Mouse (Mus musculus): ENCODE results near the gene Foxk2. TPM values are rescaled to one million over a fixed set of nuclear protein-coding genes. Genes with fewer than 3 reads are reported as not detected.
"Not testable (repeated sequence)": the region's sequence is repeated elsewhere in the genome, so short reads cannot be mapped to it uniquely, and the experiment has no call there.

The Foxk2 gene
- polyA plus RNA-seq, 1 experiment = 48.3 TPM

DNA sequence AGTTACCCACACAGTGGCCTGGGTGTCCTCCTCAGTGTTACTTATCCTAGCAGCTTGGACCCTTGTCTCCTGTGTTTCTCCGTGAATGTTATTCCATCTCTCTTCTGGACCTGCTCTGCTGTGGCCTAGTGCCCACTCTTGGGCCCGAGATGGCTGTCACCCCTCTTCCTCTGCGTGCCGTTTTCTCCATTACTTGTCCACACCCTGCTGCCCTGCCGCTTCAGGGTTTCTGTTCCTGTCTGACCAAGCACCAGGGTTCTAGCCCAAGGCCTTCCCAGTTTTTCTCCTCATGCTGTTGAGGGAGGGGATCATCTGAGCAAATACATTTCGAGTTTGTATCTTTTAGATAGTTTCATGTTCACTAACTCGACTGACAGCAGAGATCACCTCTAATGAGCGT, 17.7 kb downstream of the Foxk2 start:
- DNase-seq (ENCODE audit: extremely low spot score in 1 of 2, low spot score in 1 of 2) = no peak

DNA sequence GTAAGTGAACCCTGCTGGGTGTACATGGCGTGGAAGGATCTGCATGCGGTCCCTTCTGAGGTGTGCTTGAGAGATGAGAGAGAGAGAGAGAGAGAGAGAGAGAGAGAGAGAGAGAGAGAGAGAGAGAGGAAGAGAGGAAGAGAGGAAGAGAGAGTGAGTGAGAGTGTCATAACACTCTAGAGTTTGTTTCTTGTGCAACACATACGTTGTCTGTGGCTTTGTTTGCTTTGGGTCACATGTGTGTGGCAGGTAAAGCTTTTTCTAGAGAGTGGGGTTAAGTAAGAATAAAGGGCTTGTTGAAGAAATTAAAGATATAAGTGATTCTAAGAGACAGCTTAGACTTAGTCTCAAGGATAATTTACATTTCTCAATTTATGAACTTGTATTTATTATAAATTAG, 18.2 kb downstream of the Foxk2 start:
- no peak for DNase-seq (ENCODE audit: extremely low spot score in 1 of 2, low spot score in 1 of 2)

DNA sequence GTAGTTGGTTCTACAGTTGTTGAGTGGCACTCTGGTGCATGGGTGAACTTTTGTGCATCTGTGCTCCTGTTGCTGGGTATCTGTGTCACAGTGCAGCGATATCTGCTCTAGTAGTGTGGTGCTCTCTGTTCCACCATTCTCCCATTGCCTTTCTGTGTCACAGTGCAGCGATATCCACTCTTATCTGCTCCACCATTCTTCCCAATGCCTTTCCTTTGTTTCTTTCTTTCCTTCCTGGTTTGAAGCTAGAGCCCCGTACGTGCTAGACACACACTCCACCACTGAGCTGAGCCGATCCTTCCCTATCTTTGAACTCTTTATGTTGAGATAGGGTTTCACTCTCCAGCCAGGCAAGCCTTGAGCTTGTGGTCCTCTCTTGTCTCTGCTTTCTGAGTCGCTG, 23.1 kb downstream of the Foxk2 start:
- DNase-seq (ENCODE audit: extremely low spot score in 1 of 2, low spot score in 1 of 2) = no peak

DNA sequence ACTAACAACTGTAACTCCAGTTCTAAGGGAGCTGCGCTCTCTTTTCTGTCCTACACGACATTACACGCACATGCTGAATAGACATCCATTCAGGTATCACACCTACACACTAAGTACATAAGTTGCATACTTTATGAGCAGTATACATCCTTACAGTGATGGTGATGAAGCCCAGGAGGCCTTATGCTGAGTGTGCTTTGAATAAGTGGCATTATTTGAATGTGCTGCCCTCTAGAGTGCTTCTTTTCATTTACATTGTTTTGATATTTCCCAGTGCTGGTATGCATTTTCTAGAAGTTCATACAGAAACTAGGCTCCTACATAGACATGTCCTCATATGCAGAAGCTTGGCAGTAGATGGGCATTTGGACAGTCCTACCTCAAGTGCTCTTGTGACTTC, 30.1 kb downstream of the Foxk2 start:
- DNase-seq (ENCODE audit: extremely low spot score in 1 of 2, low spot score in 1 of 2) = peak in 1 of 2 experiments; percentile 37

DNA sequence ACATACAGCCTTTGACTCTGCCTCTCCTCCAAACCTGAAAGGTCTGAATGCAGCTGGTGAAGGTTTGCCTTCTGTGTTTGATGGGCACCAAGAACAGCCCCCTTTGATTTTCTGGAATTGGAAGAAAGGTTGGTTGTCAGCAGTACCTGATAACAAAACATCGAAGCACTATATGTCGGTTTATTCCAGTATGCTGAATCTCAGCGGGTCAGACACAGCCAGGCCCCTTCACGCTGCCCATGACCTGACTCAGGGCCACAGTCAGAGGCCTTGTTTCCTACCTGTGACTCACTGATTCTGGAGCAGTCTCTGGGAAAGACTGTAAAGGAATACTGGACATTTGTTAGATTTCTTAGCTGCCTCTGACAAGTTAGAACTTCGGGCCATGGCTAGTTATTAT, 35.0 kb downstream of the Foxk2 start:
- no peak for DNase-seq (ENCODE audit: extremely low spot score in 1 of 2, low spot score in 1 of 2)

DNA sequence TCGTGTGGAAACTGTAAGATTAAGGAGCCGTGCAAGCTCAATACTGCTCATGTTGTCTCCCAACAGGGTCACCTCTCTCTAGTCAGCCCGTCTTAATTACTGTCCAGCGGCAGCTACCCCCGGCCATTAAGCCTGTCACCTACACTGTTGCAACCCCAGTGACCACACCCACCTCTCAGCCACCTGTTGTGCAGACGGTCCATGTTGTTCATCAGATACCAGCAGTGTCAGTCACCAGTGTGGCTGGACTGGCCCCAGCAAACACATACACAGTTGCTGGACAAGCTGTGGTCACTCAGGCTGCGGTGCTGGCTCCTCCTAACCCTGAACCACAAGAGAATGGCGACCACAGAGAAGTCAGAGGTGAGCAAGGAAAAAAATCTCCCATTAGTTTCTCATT, 38.7 kb downstream of the Foxk2 start:
- no peak for DNase-seq (ENCODE audit: extremely low spot score in 1 of 2, low spot score in 1 of 2)

DNA sequence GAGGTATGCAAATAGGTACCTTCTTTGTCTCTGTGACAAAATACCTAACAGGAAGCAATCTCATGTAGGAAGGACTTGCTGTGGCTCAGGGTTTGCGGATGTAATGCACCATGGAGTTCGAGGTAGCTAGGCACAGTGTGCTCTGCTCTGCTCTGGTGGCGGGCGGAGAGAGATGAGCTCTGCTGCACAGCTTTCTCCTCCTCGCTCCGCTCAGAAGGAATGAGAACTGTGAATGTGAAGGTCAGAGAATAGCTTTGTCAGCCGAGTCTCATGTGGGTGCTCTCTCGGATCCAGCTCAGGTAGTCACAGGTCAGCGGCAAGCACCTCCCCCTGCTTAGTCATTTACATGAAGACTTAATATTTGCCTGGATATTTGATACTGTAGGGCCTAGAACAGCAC, 40.5 kb downstream of the Foxk2 start:
- DNase-seq (ENCODE audit: extremely low spot score in 1 of 2, low spot score in 1 of 2) = no peak

DNA sequence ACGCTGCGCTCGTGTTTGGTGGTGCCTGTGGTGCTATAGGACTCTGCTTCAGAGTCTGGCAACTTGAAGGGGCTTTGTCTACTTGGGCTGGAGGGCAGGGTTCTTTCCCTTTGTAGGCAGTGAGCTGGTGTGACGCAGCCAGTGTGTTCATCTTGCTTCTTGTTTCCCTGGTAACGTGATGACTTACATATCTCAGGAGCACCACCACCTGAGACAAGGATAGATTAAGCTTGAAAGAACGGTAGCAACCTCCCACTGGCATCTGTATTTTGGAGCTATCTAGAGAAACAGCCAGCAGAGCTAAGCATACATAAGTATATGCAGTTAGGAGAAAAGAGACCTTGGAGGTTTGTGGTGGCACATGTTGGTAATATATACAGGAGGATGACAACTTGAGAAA, 45.6 kb downstream of the Foxk2 start:
- peak; percentile 75 to 78 for DNase-seq (ENCODE audit: extremely low spot score in 1 of 2, low spot score in 1 of 2)

DNA sequence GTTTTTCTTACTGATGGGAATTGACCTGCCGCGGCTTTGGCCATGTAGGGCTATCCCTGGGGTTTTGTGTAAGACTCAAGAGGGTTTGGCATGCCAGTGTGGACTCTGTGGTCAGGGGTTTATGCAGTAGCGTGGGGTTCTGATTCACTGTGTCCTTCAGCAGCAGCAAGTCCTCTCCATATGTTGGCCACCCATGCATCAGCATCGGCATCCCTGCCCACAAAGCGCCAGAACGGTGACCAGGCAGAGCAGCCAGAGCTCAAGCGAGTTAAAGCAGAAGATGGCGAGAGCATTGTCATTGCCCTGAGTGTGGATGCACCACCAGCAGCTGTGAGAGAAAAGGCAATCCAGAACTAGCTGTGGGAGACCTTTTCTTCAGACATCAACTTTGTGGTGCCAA, 46.8 kb downstream of the Foxk2 start:
- peak; percentile 44 to 74 for DNase-seq (ENCODE audit: extremely low spot score in 1 of 2, low spot score in 1 of 2)

DNA sequence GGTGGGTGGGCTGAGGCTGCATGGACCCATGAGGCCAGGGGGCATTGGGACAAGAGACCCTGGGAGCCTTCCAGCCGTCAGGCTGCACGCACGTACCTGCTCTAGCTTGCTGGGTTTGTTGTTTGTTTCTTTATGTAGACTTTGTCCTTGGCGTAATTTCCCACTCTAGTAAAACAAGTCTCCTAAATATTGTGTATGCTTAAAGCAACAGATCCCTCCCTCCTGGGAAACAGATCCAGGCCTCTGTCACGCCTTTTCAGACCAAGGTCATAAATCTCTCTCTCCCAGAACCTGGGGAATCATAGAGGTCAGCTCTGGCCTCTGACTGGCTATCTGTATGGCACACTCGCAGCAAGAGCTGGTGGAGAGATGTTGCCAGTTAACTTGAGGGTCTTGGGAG, 47.9 kb downstream of the Foxk2 start:
- not testable (repeated sequence) for DNase-seq (ENCODE audit: extremely low spot score in 1 of 2, low spot score in 1 of 2)

DNA sequence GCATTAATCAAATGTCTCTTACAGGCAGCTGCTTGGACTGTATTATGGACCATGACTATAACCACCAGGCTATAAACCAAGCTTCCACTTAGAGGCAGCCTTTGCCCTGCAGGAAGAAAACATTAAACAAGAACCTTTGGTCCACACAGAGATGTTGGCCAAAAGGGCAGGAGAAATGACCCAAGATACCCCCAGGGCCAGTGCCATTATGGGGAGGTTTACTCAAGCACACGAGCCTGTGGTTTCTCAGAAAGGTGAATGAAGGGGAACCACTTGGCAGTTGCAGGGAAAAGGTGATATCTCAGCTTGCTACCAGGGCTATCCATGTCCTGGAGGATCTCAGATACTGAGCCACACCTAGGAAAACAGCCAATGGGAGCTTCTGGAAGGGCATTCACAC, 66.2 kb downstream of the Foxk2 start:
- DNase-seq (ENCODE audit: extremely low spot score in 1 of 2, low spot score in 1 of 2) = no peak

DNA sequence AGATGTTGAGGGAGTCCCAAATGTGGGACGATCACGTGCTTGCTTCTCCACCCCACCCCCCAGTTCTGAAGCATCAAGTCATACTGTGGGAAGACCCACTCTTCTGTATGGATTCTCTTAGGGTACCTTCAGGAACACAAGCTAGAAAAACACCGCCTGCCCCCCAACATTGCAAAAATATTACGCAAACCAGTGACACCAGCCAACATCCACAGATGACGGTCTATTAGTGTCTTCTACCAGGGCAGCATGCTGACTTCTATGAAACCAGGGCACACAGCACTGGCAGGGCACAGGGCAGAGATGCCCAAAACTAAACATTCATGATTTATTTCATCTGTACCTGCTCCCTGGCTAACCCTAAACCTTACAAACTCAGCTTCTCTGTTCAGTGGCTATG, 66.9 kb downstream of the Foxk2 start:
- no peak for DNase-seq (ENCODE audit: extremely low spot score in 1 of 2, low spot score in 1 of 2)

DNA sequence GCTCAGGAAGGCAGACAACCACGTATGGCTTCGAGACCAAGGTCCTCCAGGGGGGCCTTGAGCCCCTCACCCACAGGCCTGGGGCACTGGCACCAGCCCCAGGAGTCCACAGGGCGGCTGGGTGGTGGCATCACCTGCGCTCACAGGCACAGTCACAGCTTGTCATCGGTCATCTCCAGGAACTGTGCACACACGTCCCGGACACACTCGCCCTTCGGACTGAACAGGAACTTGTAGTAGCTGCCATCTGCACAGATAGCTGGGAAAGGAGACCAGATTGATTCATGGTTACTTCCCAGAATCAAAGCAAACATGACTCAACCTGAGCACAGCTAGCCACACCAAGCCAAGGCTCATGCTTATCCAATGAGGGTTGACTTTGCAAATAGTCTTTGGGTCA, 68.4 kb downstream of the Foxk2 start:
- no peak for DNase-seq (ENCODE audit: extremely low spot score in 1 of 2, low spot score in 1 of 2)

DNA sequence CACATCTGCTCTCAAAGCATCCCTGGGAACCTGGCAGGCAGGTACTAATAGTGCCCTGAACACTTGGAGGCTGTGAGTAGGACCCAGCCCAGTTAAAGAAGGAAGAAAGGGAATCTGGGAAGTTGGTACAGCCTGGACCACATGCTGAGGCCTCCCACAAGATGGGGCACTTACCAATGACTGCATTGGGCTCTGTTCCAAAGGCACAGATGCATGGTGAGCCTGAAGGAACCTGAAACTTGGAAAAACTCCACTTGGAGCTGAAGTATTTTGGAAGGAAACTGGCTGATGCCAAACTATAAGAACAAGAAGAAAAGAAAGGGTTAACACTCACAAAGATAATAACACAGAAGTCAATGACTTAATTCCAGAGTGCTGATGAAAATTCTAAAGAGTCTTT, 68.8 kb downstream of the Foxk2 start:
- DNase-seq (ENCODE audit: extremely low spot score in 1 of 2, low spot score in 1 of 2) = peak in 1 of 2 experiments; percentile 42

DNA sequence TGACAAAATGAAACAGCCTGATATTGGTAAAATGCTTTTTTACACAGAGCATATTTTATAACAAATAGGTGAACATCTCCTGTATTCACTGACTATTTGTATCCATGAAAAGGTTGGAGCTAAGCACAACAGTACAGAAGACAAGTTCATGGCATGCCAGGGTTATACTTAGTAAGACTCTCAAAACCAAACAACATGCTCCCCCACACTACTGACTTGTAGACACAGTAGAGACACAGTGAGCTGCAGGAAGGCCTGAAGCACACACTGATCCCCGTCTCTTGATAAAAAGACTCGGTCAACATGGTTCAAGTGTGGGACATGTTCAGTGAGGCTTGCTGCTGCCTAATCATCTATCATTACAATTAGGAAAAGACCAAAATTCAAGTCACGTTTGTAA, 71.9 kb downstream of the Foxk2 start:
- no peak for DNase-seq (ENCODE audit: extremely low spot score in 1 of 2, low spot score in 1 of 2)

DNA sequence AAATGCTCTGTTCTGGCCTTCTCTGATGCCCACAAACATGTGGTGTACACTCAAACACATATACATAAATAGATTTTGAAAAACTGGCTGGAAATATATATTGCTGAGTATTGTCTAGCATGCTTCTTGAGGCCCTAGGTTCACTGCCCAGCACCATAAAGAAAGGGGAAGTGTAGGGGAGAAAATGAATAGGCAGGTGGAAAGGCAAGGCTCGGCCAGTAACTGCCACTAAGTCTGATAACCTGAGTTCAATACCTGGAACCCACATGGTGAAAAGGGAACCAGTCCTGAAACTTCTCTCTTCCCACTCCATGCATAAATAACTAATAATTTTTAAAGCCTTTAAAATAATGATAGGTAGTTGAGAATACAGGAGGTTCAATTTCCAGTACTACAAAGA, 79.9 kb downstream of the Foxk2 start:
- DNase-seq (ENCODE audit: extremely low spot score in 1 of 2, low spot score in 1 of 2) = no peak

DNA sequence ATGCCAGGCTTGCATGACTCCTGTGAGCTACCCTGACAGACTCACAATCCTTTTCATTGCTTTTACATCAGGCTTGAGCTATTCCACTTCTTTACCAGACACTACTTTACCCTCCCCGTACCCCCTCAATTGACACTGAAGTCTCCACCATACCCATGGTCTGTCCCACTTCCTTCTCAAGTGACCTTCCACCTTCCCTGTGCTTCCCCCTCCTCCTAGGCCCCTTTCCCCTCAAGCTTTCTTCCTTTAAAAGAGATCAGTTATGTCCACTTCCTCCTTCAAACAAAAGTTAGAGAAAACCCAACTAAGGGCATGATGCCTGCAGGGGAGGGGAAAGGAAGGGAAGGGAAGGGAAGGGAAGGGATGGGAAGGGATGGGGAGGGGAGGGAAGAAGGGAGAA, 80.5 kb downstream of the Foxk2 start:
- no peak for DNase-seq (ENCODE audit: extremely low spot score in 1 of 2, low spot score in 1 of 2)

DNA sequence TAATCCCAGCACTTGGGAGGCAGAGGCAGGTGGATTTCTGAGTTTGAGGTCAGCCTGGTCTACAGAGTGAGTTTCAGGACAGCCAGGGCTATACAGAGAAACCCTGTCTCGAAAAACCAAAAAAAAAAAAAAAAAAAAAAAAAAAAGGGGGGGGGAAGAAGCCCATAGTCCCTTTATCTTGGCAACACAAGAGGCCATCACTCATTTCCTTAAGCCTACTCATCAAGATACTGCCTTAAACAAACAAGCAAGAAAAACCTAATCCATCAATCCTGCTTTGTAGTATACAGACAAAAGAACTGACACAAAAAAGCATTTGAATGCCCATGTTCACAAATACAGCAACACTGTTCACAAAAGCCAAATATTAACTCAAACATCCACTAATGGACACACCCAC, 82.6 kb downstream of the Foxk2 start:
- DNase-seq (ENCODE audit: extremely low spot score in 1 of 2, low spot score in 1 of 2) = not testable (repeated sequence)

DNA sequence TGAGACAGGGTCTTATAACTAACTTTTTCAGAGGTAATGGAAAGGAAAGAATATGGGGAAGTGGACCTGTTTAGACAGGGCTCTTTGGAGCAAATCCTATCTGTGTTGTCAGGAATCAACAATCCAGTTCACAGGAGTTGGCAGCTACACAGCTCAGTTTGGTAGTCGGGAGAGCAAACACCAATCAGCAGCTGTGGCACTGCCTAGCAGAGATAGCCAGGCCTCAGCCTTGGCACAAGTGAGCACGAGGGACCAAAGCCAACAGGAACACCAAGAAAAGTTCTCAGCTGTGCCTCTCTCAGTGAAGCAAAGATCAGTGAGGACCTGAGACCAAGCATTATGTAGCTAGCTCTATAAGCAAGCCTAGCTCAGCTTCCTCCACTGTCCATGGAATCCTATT, 87.2 kb downstream of the Foxk2 start:
- DNase-seq (ENCODE audit: extremely low spot score in 1 of 2, low spot score in 1 of 2) = no peak

DNA sequence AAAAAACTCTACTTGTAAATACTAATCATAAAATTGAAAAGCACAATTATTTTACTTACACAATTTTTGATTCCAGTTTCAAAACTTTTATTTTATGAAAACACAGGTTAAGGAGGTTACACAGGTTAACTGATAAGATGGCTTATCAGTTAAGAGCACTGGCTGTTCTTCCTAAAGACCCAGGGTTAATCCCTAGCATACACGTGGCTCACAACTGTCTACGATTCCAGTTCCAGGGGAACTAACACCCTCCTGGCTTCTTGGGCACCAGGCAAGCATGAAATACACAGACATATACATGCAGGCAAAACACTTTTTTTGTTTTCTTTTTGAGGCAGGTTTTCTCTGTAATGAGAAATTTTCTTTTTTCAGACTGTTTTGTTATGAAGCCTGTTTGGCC, 88.4 kb downstream of the Foxk2 start:
- no peak for DNase-seq (ENCODE audit: extremely low spot score in 1 of 2, low spot score in 1 of 2)

DNA sequence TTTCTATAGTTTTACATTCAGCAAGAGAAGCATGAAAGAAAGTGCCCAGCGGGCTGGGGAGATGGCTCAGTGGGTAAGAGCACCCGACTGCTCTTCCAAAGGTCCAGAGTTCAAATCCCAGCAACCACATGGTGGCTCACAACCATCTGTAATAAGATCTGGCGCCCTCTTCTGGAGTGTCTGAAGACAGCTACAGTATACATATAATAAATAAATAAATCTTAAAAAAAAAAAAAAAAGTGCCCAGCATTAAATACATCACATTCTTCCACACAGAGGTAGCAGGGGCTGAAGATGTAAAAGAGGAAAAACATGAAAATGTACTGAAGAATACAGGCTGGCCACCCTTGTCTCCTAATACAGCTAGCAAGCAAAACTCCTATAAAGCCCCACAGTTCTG, 88.9 kb downstream of the Foxk2 start:
- DNase-seq (ENCODE audit: extremely low spot score in 1 of 2, low spot score in 1 of 2) = not testable (repeated sequence)

DNA sequence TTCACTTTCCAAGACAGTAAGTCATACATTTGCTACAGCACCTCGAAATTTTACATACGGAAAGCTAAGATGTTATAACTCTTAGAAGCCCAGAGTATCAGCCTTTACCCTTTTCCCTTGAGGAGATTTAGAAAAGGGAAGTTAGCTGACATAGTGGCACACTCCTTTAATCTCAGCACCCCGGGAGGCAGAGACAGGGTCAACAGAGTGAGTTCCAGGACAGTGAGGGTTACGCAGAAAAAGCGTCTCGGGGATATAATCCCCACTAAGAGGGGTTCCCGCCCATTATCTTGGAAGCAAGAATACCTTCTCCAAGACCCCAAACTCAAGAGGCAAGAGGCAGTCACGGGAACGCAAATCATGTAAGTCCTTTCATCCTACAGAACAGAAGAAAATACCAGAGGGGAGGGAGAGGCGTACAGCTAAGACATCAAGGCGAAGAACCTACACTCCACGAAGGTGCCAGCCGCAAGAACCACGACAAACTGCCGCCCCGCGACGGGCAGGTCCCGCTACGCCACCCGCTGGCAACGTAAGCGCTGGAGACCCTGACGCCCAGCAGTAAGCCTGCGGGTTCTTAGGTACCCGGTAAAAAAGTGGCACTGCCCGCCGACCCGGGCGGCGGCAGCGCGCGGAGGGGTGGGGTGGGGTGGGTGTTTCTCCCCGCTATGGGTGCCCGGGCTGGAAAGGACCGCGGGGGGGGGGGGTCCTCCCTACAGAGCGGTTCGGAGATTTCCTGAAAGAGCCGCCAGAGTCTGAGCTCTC, 93.7 kb downstream of the Foxk2 start:
- DNase-seq (ENCODE audit: extremely low spot score in 1 of 2, low spot score in 1 of 2) = peak in 1 of 2 experiments; percentile 33
